Mouse (Mus musculus) stomach, postnatal 0 days (tissue): ENCODE results near the gene Vps72.

Experiments used
- CTCF ChIP-seq: IDR thresholded peaks from 2 replicates; pipeline ENCODE4 v1.5.1; 2016; ENCODE audit warnings: antibody characterized with exemption, low read depth, mild to moderate bottlenecking, moderate library complexity
- EP300 ChIP-seq: optimal IDR thresholded peaks from 2 replicates; pipeline ENCODE3; 2016; ENCODE audit warnings: antibody characterized with exemption

GRCm38 (mm10) chr3:95147924-95148323 is 37.1 kb downstream of the Vps72 start:
- no peak for TF ChIP-seq CTCF
- no peak for TF ChIP-seq EP300
